Mouse (Mus musculus) skeletal muscle tissue, adult 2 months (tissue): ENCODE data around the gene Rgl3.

Experiments used
- DNase-seq: peaks from one replicate; pipeline ENCODE4 v3.0.0-alpha.2; 2012; ENCODE audit warnings: low read depth, low spot score

The Rgl3 gene

GRCm38 (mm10) chr9:21948146-21948545 lies 41.1 kb downstream of the Rgl3 start:
- DNase-seq: no peak

- no peak for DNase-seq
These were observed 41.6 kb downstream of the Rgl3 start for GRCm38 (mm10) chr9:21947540-21948130.

- no peak for DNase-seq
These were observed 45.0 kb downstream of the Rgl3 start for GRCm38 (mm10) chr9:21944267-21944666.

- no peak for DNase-seq
These were observed 45.6 kb downstream of the Rgl3 start for GRCm38 (mm10) chr9:21943638-21944037.

GRCm38 (mm10) chr9:21943046-21943445 lies 46.2 kb downstream of the Rgl3 start:
- no peak for DNase-seq

GRCm38 (mm10) chr9:21938234-21938855 lies 50.9 kb downstream of the Rgl3 start:
- DNase-seq: no peak

- no peak for DNase-seq
These were observed 51.5 kb downstream of the Rgl3 start for GRCm38 (mm10) chr9:21937711-21938175.

GRCm38 (mm10) chr9:21936692-21937570 lies 52.3 kb downstream of the Rgl3 start, which contains the start of gene Plppr2:
Gene Plppr2, plus strand, starts transcription at chr9:21937033.
- peak; percentile 80 for DNase-seq

GRCm38 (mm10) chr9:21935466-21936131 lies 53.6 kb downstream of the Rgl3 start:
- DNase-seq: no peak

GRCm38 (mm10) chr9:21934021-21934420 lies 55.2 kb downstream of the Rgl3 start:
- DNase-seq: no peak

- no peak for DNase-seq
These were observed 56.7 kb downstream of the Rgl3 start for GRCm38 (mm10) chr9:21932445-21933137.

GRCm38 (mm10) chr9:21932006-21932405 lies 57.2 kb downstream of the Rgl3 start:
- no peak for DNase-seq

GRCm38 (mm10) chr9:21929208-21929607 lies 60.0 kb downstream of the Rgl3 start:
- no peak for DNase-seq

GRCm38 (mm10) chr9:21927208-21927753 lies 62.0 kb downstream of the Rgl3 start, which contains the start of the genes Ccdc159 and Tmem205:
Gene Ccdc159, plus strand, starts transcription at chr9:21927471.
Gene Tmem205, minus strand, starts transcription at chr9:21927556.
- peak; percentile 96 for DNase-seq

- DNase-seq: no peak
These were observed 62.5 kb downstream of the Rgl3 start for GRCm38 (mm10) chr9:21926784-21927183.

GRCm38 (mm10) chr9:21926155-21926554 lies 63.1 kb downstream of the Rgl3 start:
- no peak for DNase-seq

GRCm38 (mm10) chr9:21925506-21925905 lies 63.7 kb downstream of the Rgl3 start:
- no peak for DNase-seq

GRCm38 (mm10) chr9:21925034-21925433 lies 64.2 kb downstream of the Rgl3 start:
- no peak for DNase-seq

GRCm38 (mm10) chr9:21924099-21924493 lies 65.2 kb downstream of the Rgl3 start:
- DNase-seq: peak; percentile 91

- DNase-seq: no peak
These were observed 65.7 kb downstream of the Rgl3 start for GRCm38 (mm10) chr9:21923490-21924098.
